Mouse (Mus musculus): ENCODE data around the gene Spire2.

DNA sequence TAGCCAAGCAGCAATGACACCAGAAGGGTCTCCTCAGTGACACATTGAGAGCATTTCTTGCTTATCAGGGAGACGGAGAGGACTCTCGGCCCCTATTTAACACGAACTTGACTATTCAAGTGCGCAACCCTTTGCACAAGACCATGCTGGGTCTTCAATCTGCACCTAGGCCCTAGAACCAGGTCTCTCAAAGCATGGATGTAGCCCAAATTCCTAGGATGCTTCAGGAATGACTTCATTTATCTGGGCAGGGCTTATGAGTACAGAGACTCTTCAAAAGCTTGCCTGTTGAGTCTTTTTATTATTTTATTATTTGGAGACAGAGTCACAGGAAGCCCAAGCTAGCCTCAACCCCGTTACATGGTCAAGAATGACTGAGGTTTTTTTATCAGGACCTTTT is 48.0 kb upstream of the Spire2 start:
- TF ChIP-seq CTCF (IDR thresholded peaks at IDR 0.05; ENCODE audit: extremely low read depth, insufficient read length, insufficient replicate concordance, low read depth, low read length), result no peak
- TF ChIP-seq POLR2A (IDR thresholded peaks at IDR 0.05; ENCODE audit: low read depth, low read length), result no peak
